Mouse (Mus musculus) thymus, adult 2 months (tissue): Measurements from ENCODE around the gene Stox2.

Experiments
- CTCF ChIP-seq: fragments of 200-500 bp; IDR thresholded peaks from 2 replicates; pipeline ENCODE4 v1.5.1; 2012; ENCODE audit warnings: mild to moderate bottlenecking, control low read depth, low read length, moderate library complexity, borderline replicate concordance; ENCODE audit not compliant: control insufficient read depth, poor library complexity, insufficient read depth; ENCODE audit errors: extremely low read depth
- POLR2A ChIP-seq: fragments of 200-500 bp; IDR thresholded peaks from 2 replicates; pipeline ENCODE4 v1.6.1; 2012; ENCODE audit warnings: mild to moderate bottlenecking, low read length, control low read depth, moderate library complexity; ENCODE audit not compliant: control insufficient read depth, poor library complexity, insufficient read depth; ENCODE audit errors: extremely low read depth

DNA sequence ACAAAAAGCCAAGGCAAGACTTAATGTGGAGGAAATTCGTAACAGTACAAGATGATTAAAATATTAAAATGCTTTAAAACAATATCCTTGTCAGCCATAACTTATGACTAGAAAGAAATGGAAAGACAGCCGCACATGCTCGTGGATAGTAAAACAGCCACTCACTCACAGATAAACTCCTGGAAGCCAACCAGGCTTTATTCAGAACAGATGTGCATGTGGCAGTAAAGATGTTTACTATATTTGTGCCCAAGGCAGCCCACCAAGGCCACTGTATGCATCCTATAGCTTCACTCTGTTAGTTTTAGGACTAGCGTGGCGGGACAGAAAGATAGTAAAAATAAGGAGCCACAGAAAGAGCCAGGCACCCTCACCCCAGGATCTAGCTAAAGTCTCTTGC is 115.2 kb downstream of the Stox2 start:
- TF ChIP-seq CTCF (no peak), POLR2A (no peak)
